Mouse (Mus musculus): ENCODE data around the gene Tmem106c.

Tmem106c gene

GRCm38 (mm10) chr15:97952889-97953189 lies 11.2 kb upstream of the Tmem106c start:
- DNase-seq (ENCODE audit: low read depth, low spot score): no peak

GRCm38 (mm10) chr15:97954671-97955070 lies 9.3 kb upstream of the Tmem106c start:
- DNase-seq (ENCODE audit: low read depth, low spot score): no peak

DNA sequence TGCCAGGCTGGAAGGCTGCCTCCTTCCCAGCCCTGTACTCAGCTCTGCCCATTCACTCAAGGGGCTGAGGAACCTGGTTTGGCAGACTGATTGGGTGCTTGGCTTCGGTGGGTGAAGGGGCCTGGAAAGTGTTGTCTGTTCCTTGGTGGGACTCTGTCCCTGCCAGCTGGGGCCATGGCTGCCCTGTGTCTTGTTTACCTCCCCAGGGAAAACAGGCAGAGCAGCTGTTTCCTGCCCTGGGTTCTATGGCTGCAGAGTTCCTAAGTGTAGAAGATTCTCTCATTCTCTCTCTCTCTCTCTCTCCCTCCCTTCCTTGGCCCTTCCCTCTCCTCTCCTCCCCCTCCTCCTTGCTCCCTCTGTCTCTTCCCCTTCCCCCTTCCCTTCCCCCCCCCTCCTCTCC lies 8.7 kb upstream of the Tmem106c start:
- no peak for DNase-seq (ENCODE audit: low read depth, low spot score)

DNA sequence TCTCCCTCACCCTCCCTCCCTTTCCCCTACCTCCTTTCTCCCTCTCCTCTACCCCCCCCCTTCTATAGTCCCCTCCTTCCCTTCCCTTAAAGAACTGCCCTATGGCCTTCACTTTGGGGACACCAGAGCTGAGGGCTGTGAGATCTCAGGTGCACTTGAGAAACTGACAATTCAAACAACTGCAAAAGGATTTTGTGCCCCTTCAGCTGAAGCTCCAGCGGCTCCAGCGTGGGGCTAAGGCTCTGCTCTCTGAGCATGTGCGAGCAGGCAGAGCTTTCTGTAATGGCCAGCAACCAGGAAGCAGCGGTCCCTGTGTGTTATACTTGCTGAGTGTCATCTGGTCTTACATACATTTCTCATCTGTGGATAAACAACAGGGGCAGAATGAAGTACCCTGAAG lies 8.3 kb upstream of the Tmem106c start:
- no peak for DNase-seq (ENCODE audit: low read depth, low spot score)

DNA sequence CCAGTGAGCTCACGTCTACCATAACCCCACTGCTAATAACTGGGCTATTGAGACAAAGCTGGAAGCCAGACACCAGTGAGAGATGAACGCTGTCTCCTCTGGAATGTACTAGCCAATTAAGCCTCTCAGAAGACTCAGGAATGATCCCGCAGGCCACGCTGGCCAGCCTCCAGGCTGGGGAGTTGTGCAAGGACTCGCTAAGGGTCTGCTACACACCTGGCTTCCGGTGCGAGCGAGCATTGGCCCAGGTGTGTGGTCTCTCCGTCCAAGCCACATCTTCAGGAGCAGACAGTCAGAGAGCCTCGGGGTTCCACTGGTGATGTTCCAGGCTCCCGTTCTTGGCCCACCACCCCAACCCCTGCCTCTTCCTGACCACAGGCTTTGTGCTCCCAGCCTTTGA lies 7.6 kb upstream of the Tmem106c start:
- DNase-seq (ENCODE audit: low read depth, low spot score): no peak

- peak; percentile 61 for DNase-seq (ENCODE audit: low read depth, low spot score)
These were observed 541 bp upstream of the Tmem106c start for GRCm38 (mm10) chr15:97963329-97963988.

- no peak for DNase-seq (ENCODE audit: low read depth, low spot score)
These were observed 812 bp downstream of the Tmem106c start for GRCm38 (mm10) chr15:97964836-97965187.

DNA sequence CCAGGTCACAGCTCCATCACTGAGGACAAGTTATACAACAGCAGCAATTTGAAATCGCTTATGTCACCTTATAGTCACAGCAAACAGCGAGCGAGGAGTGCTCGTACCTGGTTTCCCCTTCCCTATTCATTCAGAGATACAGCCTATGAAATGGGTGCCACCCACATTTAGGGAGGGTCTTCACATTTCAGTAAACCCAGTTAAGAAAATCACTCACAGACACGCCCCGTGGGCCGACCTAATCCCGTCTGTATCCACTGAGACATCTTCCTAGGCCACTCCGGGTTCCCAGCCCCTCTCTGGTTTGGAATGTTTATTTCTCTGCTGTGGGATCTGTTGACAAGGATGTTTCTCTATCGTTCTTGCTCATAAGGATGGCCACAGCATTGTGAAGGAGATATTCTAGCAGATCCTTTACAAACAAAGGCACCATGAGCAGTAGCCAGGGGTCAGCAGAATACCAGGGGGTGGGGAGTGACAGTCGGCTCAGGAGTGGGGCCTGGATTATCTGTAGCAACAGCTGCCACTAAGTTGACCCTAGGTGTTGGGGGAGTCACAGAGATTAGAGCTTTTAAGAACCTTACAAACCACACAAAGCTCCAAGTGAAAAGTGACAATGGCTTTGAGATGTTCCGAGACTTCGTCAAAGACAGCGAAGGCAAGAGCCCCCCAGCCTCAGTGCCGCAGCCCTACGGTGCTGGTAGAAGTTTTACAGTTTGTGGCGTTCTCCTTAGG lies 1.5 kb downstream of the Tmem106c start:
- DNase-seq (ENCODE audit: low read depth, low spot score): no peak

GRCm38 (mm10) chr15:97970299-97970698 lies 6.3 kb downstream of the Tmem106c start:
- DNase-seq (ENCODE audit: low read depth, low spot score): peak; percentile 60

- DNase-seq (ENCODE audit: low read depth, low spot score): no peak
These were observed 8.6 kb downstream of the Tmem106c start for GRCm38 (mm10) chr15:97972580-97972979.

DNA sequence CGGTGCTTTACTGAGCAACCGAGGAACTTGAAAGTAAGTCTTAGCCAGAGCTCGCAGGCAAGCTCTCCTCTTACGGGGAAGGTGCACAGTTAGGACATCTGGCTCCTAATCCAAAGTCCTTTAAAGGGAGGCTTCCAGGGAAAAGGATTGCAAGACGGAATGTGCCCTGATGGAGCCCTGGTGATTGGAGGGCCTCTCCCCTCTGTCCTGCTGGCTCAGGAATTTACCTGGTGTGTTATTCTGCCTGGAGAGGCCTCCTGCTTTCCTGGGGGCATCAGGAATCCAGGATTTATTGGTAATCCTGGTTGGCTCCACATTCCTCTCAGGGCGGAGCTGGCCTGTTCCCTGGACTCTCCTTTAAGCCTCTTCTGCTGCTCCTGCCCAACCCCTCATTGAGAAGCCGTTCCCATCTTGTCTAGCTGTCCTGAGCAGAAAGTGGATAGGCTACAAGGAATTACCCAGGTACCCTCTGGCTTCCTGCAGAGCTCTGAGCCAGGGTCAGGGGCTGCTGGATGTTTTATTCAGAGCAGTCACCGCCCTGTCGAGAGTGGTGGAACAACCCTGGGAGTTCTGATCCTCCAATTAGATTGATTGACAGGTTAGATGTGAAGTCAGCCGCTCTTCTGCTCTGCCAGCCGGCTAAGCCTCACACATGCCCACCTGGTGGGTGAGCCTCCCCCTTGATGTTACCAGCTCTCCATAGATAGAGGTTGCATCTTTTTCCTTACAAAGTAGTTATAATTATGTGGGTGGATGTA lies 9.4 kb downstream of the Tmem106c start:
- DNase-seq (ENCODE audit: low read depth, low spot score): peak; percentile 35

DNA sequence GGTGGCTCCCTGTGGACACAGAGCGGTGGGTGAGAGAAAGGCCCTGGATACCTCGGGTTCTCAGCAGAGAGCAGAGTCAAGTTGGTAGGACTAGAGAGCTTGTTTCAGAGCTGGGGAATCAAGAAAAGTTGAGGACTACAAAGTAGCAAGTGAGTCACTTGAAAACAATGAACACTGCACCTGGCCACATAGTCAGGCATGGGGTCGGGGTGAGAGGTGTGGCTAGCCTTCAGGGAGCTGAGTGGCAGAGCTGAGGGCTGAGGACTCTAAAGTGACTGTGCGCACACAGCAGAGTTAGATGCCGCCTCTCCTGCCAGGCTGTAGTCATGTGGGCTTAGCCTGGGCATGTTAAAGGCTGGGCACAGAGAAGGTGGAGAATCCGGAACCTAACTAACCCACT lies 17.6 kb downstream of the Tmem106c start:
- DNase-seq (ENCODE audit: low read depth, low spot score): no peak

DNA sequence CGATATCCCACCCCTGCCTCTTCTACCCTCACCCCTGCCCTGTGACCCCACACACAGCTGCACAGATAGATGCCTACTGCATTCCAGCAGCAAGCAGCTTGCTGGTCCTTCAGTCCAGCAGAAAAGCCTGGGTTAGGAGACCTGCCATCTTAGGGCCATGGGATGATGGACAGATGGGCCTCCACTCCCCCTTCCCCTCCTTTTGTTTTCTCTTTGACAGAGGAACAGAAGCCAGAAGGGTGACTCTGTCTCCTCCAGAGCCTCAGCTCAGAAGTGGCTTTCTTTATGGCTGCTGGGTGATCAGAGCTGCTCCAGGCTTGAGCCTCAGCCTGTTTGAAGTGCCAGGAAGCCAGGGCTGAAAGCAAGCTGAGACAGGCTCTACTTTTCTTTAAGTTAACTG lies 25.5 kb downstream of the Tmem106c start:
- no peak for DNase-seq (ENCODE audit: low read depth, low spot score)

DNA sequence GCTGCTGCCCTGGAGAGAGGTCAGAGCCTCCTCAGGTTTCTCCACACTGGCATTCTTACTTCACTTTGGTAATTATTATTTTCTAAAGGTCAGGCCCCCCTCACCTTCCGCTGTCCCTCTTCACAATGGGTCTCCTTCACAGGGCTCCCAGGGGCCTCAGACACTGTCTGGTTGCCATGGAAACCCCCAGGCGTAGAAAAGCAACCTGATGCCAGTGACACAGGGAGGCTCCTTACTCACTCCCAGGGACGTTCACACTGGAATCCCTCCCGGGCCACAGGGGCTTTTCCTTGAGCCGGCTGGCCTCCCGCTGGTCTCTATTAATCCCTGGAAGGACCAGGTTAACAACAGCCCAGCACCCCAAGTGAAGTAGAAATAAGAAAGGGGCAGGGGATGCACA lies 26.1 kb downstream of the Tmem106c start:
- peak; percentile 78 for DNase-seq (ENCODE audit: low read depth, low spot score)

DNA sequence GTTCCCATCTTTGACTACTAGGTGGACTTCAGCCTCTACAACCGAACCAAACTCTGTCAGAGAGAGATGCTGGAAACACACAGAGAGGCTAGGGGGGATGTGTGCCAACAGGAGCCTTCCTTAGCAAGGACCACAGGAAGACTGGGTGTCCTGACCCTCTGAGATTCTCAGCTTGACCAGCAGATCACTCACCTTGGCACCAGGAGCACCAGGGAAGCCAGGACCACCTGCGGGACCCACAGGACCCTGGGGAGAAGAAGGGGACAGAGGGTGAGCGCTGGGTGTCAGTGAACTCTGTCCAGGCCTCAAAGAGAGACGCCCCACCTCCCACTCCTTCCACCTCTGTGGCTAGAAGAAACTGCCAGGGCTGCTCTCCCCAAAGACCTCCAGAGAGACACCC lies 26.7 kb downstream of the Tmem106c start:
- no peak for DNase-seq (ENCODE audit: low read depth, low spot score)

GRCm38 (mm10) chr15:97991285-97991895 lies 27.4 kb downstream of the Tmem106c start:
- DNase-seq (ENCODE audit: low read depth, low spot score): no peak

- peak; percentile 48 for DNase-seq (ENCODE audit: low read depth, low spot score)
These were observed 28.2 kb downstream of the Tmem106c start for GRCm38 (mm10) chr15:97992027-97992711.

- DNase-seq (ENCODE audit: low read depth, low spot score): peak; percentile 94
These were observed 28.8 kb downstream of the Tmem106c start for GRCm38 (mm10) chr15:97992712-97993286.

GRCm38 (mm10) chr15:97996716-97997256 lies 32.8 kb downstream of the Tmem106c start:
- DNase-seq (ENCODE audit: low read depth, low spot score): no peak

DNA sequence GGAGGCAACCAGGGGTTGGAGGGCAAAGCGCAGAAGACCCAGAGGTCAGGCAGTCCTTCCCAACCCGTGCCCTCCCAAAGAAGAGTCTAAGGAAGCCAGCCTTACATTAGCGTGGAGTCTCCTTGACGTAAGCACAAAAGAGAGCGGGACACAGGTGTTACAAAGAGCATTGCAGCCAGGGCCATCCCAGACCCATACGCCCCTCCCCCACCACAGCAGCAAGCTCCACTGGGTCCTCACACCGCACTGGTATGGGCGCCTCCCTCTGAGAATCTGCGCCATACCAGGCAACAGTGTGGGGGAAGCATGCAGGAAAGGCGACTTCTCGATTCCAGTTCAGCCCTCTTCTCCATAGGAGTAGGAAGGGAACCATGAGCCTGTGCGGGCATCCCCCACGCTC lies 35.5 kb downstream of the Tmem106c start:
- peak; percentile 63 for DNase-seq (ENCODE audit: low read depth, low spot score)

GRCm38 (mm10) chr15:97999991-98000390 lies 36.0 kb downstream of the Tmem106c start:
- no peak for DNase-seq (ENCODE audit: low read depth, low spot score)

Measured in ES-CJ7 (cell line).